Mouse (Mus musculus): Measurements from ENCODE around the gene Fam229a. TPM values are rescaled to one million over a fixed set of nuclear protein-coding genes. Genes with fewer than 3 reads are reported as not detected.

The Fam229a gene
- polyA plus RNA-seq, 2 experiments: 0.44 to 0.54 TPM

DNA sequence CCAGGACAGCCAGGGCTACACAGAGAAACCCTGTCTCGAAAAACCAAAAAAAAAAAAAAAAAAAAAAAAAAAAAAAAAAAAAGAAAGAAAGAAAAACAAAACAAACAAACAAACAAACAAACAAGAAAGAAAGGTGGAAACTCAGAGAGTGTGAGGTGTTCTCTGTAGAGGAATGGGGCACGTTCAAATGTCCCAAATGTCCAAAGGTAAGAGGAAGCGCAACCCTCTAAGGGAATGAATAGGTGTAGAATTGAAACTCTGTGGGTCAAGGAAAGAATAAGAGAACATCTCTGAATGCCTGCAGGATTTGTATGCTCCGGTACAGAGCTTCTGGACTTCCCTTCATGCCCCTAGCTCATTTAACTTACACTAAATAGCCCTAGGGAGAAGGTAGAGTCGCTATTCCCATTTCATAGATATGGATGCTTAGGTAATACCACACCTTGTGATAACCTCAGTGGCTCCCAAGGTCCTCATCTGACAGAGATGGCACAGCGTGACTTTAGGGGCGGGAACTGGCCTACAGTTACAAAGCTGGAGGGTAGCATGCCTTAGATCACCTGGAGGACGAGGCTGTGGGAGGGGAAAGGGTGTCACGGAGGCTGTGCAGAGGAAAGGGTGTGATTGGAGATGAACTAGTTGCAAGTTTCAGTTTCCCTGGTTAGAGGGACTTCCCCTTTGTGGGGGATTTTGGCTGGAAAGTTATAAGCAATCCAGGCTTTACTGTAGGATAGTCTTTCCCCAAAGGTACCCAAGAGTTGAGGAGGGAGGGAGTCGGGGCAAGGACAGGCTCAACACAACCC is 16.6 kb downstream of the Fam229a start:
- WGBS (ENCODE audit: insufficient replicate concordance): 42% methylated on average over 9 of the region's 10 CpGs
- DNase-seq (ENCODE audit: low read depth in 3 of 3, low spot score in 3 of 3): no peak

DNA sequence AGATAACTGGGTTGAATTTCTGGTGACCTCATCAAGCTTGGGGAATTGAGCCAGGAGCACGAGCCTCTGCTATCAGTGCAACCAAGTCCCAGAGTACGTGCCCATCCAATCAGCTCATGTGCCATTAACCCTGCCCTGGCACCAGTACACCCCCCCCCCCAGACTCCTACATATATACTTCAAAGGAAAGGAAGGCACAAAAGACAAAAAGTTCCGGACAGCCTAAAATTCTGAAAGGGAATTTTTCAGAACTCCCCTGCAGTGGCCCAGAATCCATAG is 17.2 kb downstream of the Fam229a start:
- H3K27me3 ChIP-seq (ENCODE audit: control insufficient read depth, insufficient read depth, low read length): peaks cover 7% of the 10 kb centered on the region
- no peaks in the 10 kb centered on the region for H3K36me3 ChIP-seq (replicated peaks; ENCODE audit: control insufficient read depth, insufficient read depth, low read depth)
- H3K9ac ChIP-seq (replicated peaks): no peak overlapping the region
- TF ChIP-seq CTCF (IDR thresholded peaks at IDR 0.05; ENCODE audit: low read depth): no peak
- no peak for TF ChIP-seq EP300 (IDR thresholded peaks at IDR 0.05; ENCODE audit: low read depth)
- H3K4me1 ChIP-seq (replicated peaks; ENCODE audit: control insufficient read depth in 2 of 2, insufficient read depth in 2 of 2, low read length in 1 of 2): 0 out of 4 replicates have a peak, but pooled peaks cover 0 to 3% of the 10 kb centered on the region in 2 experiments
- 46% methylated on average over 3 of the region's 3 CpGs for WGBS (ENCODE audit: insufficient replicate concordance)
- no peaks in the 10 kb centered on the region for H3K9me3 ChIP-seq (ENCODE audit: control insufficient read depth, low read length)
- H3K27ac ChIP-seq: no peak overlapping the region
- DNase-seq (ENCODE audit: low read depth in 3 of 3, low spot score in 3 of 3) (no peak), ATAC-seq (ENCODE audit: insufficient read depth) (no peak)
- no peak overlapping the region for H3K4me2 ChIP-seq (ENCODE audit: low read depth)
- no peak overlapping the region for H3K4me3 ChIP-seq (ENCODE audit: insufficient read depth in 1 of 2, low read depth in 2 of 2, low read length in 2 of 2)

More for the DNA sequence above, 16.6 kb downstream of the Fam229a start:
- no peak for ATAC-seq (ENCODE audit: insufficient read depth)
- H3K27ac ChIP-seq: no peak overlapping the region
- H3K4me3 ChIP-seq (ENCODE audit: insufficient read depth in 1 of 2, low read depth in 2 of 2, low read length in 2 of 2): no peak overlapping the region
- H3K27me3 ChIP-seq (ENCODE audit: control insufficient read depth, insufficient read depth, low read length): peaks cover 3% of the 10 kb centered on the region
- no peaks in the 10 kb centered on the region for H3K9me3 ChIP-seq (ENCODE audit: control insufficient read depth, low read length)
- H3K4me1 ChIP-seq (replicated peaks; ENCODE audit: control insufficient read depth in 2 of 2, insufficient read depth in 2 of 2, low read length in 1 of 2): peaks cover 0 to 3% of the 10 kb centered on the region in 2 experiments; a peak in 1 of 4 replicates
- no peaks in the 10 kb centered on the region for H3K36me3 ChIP-seq (replicated peaks; ENCODE audit: control insufficient read depth, insufficient read depth, low read depth)
- H3K9ac ChIP-seq (replicated peaks): no peak overlapping the region
- no peak overlapping the region for H3K4me2 ChIP-seq (ENCODE audit: low read depth)
- no peak for TF ChIP-seq EP300 (IDR thresholded peaks at IDR 0.05; ENCODE audit: low read depth)
- no peak for TF ChIP-seq CTCF (IDR thresholded peaks at IDR 0.05; ENCODE audit: low read depth)

DNA sequence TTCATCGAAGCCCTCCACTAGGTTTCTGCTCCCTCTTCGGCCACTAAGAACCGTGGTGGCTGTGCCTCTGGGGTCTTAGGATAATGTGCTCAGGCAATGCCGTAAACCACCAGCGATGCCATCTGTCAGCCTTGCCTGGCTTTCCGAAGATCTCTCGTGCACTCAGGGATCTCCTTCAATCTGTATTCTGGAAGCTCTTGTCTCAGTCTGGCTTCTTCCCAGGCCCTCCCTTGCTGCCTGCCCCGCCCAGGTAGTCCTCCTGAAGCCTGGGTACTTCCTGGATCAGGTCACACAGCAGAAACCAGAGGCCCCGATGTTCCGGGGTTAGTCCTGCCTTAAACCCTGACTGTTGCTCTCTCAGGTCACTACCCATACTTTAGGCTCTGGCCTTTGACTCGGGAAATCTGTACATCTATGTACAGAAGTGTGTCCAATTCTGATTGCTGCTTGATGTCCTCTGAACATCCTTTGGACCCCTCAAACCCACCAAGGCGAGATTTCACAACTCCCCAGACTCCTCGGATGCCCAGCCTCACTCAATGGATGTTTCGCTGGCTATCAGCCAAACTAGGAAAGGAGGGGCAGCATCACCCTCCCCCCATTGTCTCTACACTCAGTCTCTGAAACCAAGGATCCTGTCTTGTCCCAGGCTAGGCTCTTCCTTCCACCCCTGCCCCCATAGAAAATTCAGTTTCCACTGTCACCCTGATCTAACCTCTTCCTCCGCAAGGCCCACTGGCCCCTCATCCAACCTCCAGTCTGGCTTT is 18.0 kb downstream of the Fam229a start:
- ATAC-seq (ENCODE audit: insufficient read depth) (no peak), DNase-seq (ENCODE audit: low read depth in 3 of 3, low spot score in 3 of 3) (no peak)
- H3K27ac ChIP-seq: no peak overlapping the region
- no peak overlapping the region for H3K4me2 ChIP-seq (ENCODE audit: low read depth)
- H3K9ac ChIP-seq (replicated peaks): no peak overlapping the region
- no peaks in the 10 kb centered on the region for H3K36me3 ChIP-seq (replicated peaks; ENCODE audit: control insufficient read depth, insufficient read depth, low read depth)
- 56% methylated on average over 15 of the region's 15 CpGs for WGBS (ENCODE audit: insufficient replicate concordance)
- H3K4me1 ChIP-seq (replicated peaks; ENCODE audit: control insufficient read depth in 2 of 2, insufficient read depth in 2 of 2, low read length in 1 of 2): peaks cover 0 to 5% of the 10 kb centered on the region in 2 experiments; a peak in 1 of 4 replicates
- H3K9me3 ChIP-seq (ENCODE audit: control insufficient read depth, low read length): no peaks in the 10 kb centered on the region
- no peak overlapping the region for H3K4me3 ChIP-seq (ENCODE audit: insufficient read depth in 1 of 2, low read depth in 2 of 2, low read length in 2 of 2)
- TF ChIP-seq EP300 (IDR thresholded peaks at IDR 0.05; ENCODE audit: low read depth) (no peak), CTCF (IDR thresholded peaks at IDR 0.05; ENCODE audit: low read depth) (no peak)
- H3K27me3 ChIP-seq (ENCODE audit: control insufficient read depth, insufficient read depth, low read length): peaks cover 13% of the 10 kb centered on the region

DNA sequence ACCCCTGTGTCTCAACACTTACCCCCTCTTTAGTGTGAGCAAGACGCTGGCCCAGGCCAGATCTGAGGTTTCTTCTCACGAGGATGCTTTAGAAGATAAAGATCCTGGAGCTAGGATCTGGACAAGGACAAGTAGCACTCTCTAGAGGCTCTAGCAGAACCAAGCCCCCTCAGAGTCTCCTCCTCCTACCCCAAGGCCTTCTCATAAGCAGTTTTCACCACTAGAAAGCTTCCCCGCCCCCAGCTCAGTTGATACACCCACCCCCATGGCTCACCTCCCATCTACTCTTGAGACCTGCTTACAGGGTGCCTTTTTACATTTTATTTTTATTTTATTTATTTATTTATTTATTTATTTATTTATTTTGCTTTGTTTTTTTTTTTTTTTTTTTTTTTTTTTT is 18.7 kb downstream of the Fam229a start:
- no peaks in the 10 kb centered on the region for H3K9me3 ChIP-seq (ENCODE audit: control insufficient read depth, low read length)
- no peak for DNase-seq (ENCODE audit: low read depth in 3 of 3, low spot score in 3 of 3)
- H3K27ac ChIP-seq: no peak overlapping the region
- peaks cover 13% of the 10 kb centered on the region for H3K27me3 ChIP-seq (ENCODE audit: control insufficient read depth, insufficient read depth, low read length)
- H3K36me3 ChIP-seq (replicated peaks; ENCODE audit: control insufficient read depth, insufficient read depth, low read depth): no peaks in the 10 kb centered on the region
- WGBS (ENCODE audit: insufficient replicate concordance): 41% methylated on average over 3 of the region's 3 CpGs
- no peak overlapping the region for H3K9ac ChIP-seq (replicated peaks)
- H3K4me3 ChIP-seq (ENCODE audit: insufficient read depth in 1 of 2, low read depth in 2 of 2, low read length in 2 of 2): no peak overlapping the region
- ATAC-seq (ENCODE audit: insufficient read depth): no peak
- no peak for TF ChIP-seq EP300 (IDR thresholded peaks at IDR 0.05; ENCODE audit: low read depth)
- TF ChIP-seq CTCF (IDR thresholded peaks at IDR 0.05; ENCODE audit: low read depth): no peak
- no peak overlapping the region for H3K4me2 ChIP-seq (ENCODE audit: low read depth)
- H3K4me1 ChIP-seq (replicated peaks; ENCODE audit: control insufficient read depth in 2 of 2, insufficient read depth in 2 of 2, low read length in 1 of 2): peaks cover 0 to 5% of the 10 kb centered on the region in 2 experiments; a peak in 1 of 4 replicates

Measured in liver, embryonic 14.5 days (tissue).